Comparison of ENCODE assay signal across 8 mouse cellular contexts in the genomic region with DNA sequence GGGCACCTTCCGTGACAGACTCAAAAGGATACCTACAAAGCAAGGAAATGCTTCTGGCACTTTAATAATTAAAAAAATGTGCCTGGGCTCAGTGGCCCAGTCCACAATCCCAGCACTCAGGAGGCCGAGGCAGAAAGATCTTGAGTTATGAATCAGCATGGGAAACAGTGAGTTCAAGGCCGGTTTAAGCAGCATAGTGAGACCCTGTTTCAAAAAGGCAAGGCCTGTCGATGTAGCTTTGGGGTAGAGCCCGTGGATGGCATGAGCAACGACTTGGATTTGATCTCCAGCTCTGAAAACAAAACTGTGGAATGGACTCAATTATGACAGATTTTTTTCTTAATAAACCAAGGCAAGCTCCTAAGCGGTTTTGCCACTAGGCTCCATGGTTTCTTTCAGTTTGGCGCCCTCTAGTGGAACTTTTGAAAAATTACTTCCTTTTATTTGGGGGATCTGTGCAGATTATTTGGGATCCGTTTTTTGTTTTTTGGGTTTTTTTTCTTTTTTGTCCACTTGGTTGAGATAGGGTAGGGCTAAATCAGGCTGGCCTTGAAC. TPM values are rescaled to one million over a fixed set of nuclear protein-coding genes. Genes with fewer than 3 reads are reported as not detected.
DNase-seq lines count a peak whose midpoint lies in the region; ATAC-seq and TF ChIP-seq lines count a peak whose summit lies in the region.

No protein-coding gene starts in this region.

- intact Hi-C loops in gastrocnemius, adult 2 months (cut with DNase I): loop anchor here (1.0 to 5.0 kb wide), 3 partner anchors 151 to 288 kb away; no protein-coding TSS in a partner anchor
- intact Hi-C loops in gastrocnemius, postnatal 14 days (cut with DNase I; ENCODE audit: low total_unique reads): loop anchor here (5.0 kb wide), 3 partner anchors 151 to 286 kb away; no protein-coding TSS in a partner anchor

- ATAC-seq in midbrain, embryonic 13.5 days: no peak
- ATAC-seq in hindbrain, postnatal 0 days: 0 out of 2 replicates have a peak, but pooled peaks have one; percentile 15

- no peaks in the 10 kb centered on the region for H3K9me3 ChIP-seq in midbrain, embryonic 10.5 days (replicated peaks)
- no peaks in the 10 kb centered on the region for H3K9me3 ChIP-seq in midbrain, embryonic 13.5 days
- no peaks in the 10 kb centered on the region for H3K9me3 ChIP-seq in hindbrain, postnatal 0 days (ENCODE audit: low read length)

- peaks cover 8% of the 10 kb centered on the region; the same call in 1 of the 2 replicates for H3K4me1 ChIP-seq in midbrain, embryonic 10.5 days
- no peaks in the 10 kb centered on the region for H3K4me1 ChIP-seq in midbrain, embryonic 13.5 days (replicated peaks)
- H3K4me1 ChIP-seq in hindbrain, postnatal 0 days (ENCODE audit: insufficient read depth, low read length): no peaks in the 10 kb centered on the region

- H3K27ac ChIP-seq in gastrocnemius, adult 2 months: no peak overlapping the region
- no peak overlapping the region for H3K27ac ChIP-seq in midbrain, embryonic 10.5 days (replicated peaks)
- no peak overlapping the region for H3K27ac ChIP-seq in midbrain, embryonic 13.5 days
- no peak overlapping the region for H3K27ac ChIP-seq in hindbrain, postnatal 0 days

- H3K4me2 ChIP-seq in midbrain, embryonic 13.5 days (replicated peaks): no peak overlapping the region
- H3K4me2 ChIP-seq in hindbrain, postnatal 0 days (ENCODE audit: low read depth, low read length): no peak overlapping the region

- 32% methylated on average over 9 of the region's 9 CpGs for WGBS in midbrain, embryonic 10.5 days
- 31% methylated on average over 9 of the region's 9 CpGs for WGBS in midbrain, embryonic 13.5 days
- 31% methylated on average over 9 of the region's 9 CpGs for WGBS in hindbrain, postnatal 0 days

- no peak for DNase-seq in gastrocnemius, adult 2 months
- no peak for DNase-seq in gastrocnemius, adult 8-10 months (ENCODE audit: low spot score in 2 of 2)
- DNase-seq in midbrain, embryonic 10.5 days (ENCODE audit: low spot score): peak; percentile 19
- peak; percentile 14 for DNase-seq in cerebellum, adult 11-12 months
- DNase-seq in hindbrain, postnatal 0 days (ENCODE audit: low spot score): peak; percentile 86
- DNase-seq in retina, postnatal 1 day: peak; percentile 83
- DNase-seq in gastrocnemius, postnatal 14 days: no peak

- no peak overlapping the region for H3K4me3 ChIP-seq in gastrocnemius, adult 2 months
- H3K4me3 ChIP-seq in midbrain, embryonic 10.5 days: no peak overlapping the region
- H3K4me3 ChIP-seq in midbrain, embryonic 13.5 days (replicated peaks): no peak overlapping the region
- H3K4me3 ChIP-seq in hindbrain, postnatal 0 days (ENCODE audit: low read length): no peak overlapping the region

- no peaks in the 10 kb centered on the region for H3K36me3 ChIP-seq in midbrain, embryonic 10.5 days
- H3K36me3 ChIP-seq in midbrain, embryonic 13.5 days: no peaks in the 10 kb centered on the region
- H3K36me3 ChIP-seq in hindbrain, postnatal 0 days (ENCODE audit: insufficient read depth, low read length): no peaks in the 10 kb centered on the region

- no peak overlapping the region for H3K9ac ChIP-seq in midbrain, embryonic 13.5 days (replicated peaks)
- no peak overlapping the region for H3K9ac ChIP-seq in hindbrain, postnatal 0 days (replicated peaks; ENCODE audit: low read length)

- TF ChIP-seq CTCF in gastrocnemius, adult 2 months (IDR thresholded peaks at IDR 0.05): peak; percentile 92
- TF ChIP-seq CTCF in hindbrain, postnatal 0 days (IDR thresholded peaks at IDR 0.05; ENCODE audit: low read depth): peak; percentile 78

- no peaks in the 10 kb centered on the region; the same call in none of the 2 replicates for H3K27me3 ChIP-seq in midbrain, embryonic 10.5 days (ENCODE audit: low read depth, poor library complexity, severe bottlenecking)
- no peaks in the 10 kb centered on the region for H3K27me3 ChIP-seq in midbrain, embryonic 13.5 days
- no peaks in the 10 kb centered on the region for H3K27me3 ChIP-seq in hindbrain, postnatal 0 days (ENCODE audit: insufficient read depth, low read length)

RNA-seq across cellular contexts. Expression of a gene that starts 7.4 kb away (rescaled TPM):
- under 1 TPM in 1 of 2 experiments, not detected in 1; 0.08 TPM for total RNA-seq in gastrocnemius, adult 2 months (2021)
- under 1 TPM in 1 of 4 experiments, not detected in 3; 0.05 TPM for total RNA-seq in gastrocnemius, adult 8-10 months (2022)
- polyA plus RNA-seq in midbrain, embryonic 10.5 days (2016; fragmentation: Nextera tagmentation; extraction: Ambion mirVana): 7.1 and 8.3 TPM in 2 replicates
- polyA plus RNA-seq in midbrain, embryonic 13.5 days (2015; fragmentation: Nextera tagmentation; extraction: Ambion mirVana): 1.9 and 2.3 TPM in 2 replicates
- 1.3 and 3.4 TPM in 2 replicates for total RNA-seq in hindbrain, postnatal 0 days (2014; rRNA removed)
- 1.1 and 1.3 TPM in 2 replicates for polyA plus RNA-seq in hindbrain, postnatal 0 days (2015; fragmentation: Nextera tagmentation; extraction: Ambion mirVana)
- 1 to 10 TPM in 1 of 2 experiments, under 1 TPM in 1; 0.92 to 1.3 TPM for total RNA-seq in gastrocnemius, postnatal 14 days (2021)

RNA-seq across cellular contexts. Expression of a gene that starts 43.7 kb away (rescaled TPM):
- 10 to 100 TPM; 19.3 to 19.6 TPM for total RNA-seq in gastrocnemius, adult 2 months (2021)
- total RNA-seq in gastrocnemius, adult 8-10 months (2022): 10 to 100 TPM; 18.6 to 20.1 (median 19.5) TPM
- 19.6 and 20.7 TPM in 2 replicates for polyA plus RNA-seq in midbrain, embryonic 10.5 days (2016; fragmentation: Nextera tagmentation; extraction: Ambion mirVana)
- 16.7 and 19.0 TPM in 2 replicates for polyA plus RNA-seq in midbrain, embryonic 13.5 days (2015; fragmentation: Nextera tagmentation; extraction: Ambion mirVana)
- 15.0 and 18.3 TPM in 2 replicates for total RNA-seq in hindbrain, postnatal 0 days (2014; rRNA removed)
- polyA plus RNA-seq in hindbrain, postnatal 0 days (2015; fragmentation: Nextera tagmentation; extraction: Ambion mirVana): 15.8 and 16.8 TPM in 2 replicates
- total RNA-seq in gastrocnemius, postnatal 14 days (2021): 10 to 100 TPM; 11.5 to 13.3 TPM

Comparison
In these comparisons a context has a peak if more than half of its experiments do, and no peak if none do; other contexts are left out.
1. DNase-seq: peak in midbrain, embryonic 10.5 days (single experiment), cerebellum, adult 11-12 months (single experiment), hindbrain, postnatal 0 days (single experiment) and retina, postnatal 1 day (single experiment); none in gastrocnemius, adult 2 months (single experiment), gastrocnemius, adult 8-10 months (0 of 2) and gastrocnemius, postnatal 14 days (single experiment).